Mouse (Mus musculus) liver, embryonic 12.5 days (tissue): ENCODE measurements around the gene Polr3b. TPM values are rescaled to one million over a fixed set of nuclear protein-coding genes. Genes with fewer than 3 reads are reported as not detected.

Experiments used
- ATAC-seq: fragments of 200-750 bp; cut with Nextera tagmentation; 2 replicates; pipeline ENCODE4 v1.8.0; 2017; ENCODE audit warnings: moderate number of reproducible peaks, mild to moderate bottlenecking, moderate library complexity
- H3K27ac ChIP-seq: fragments of 300-500 bp; sonication (generic); 2 replicates; pipeline ENCODE4 v1.5.1; 2016; ENCODE audit warnings: mild to moderate bottlenecking
- H3K27me3 ChIP-seq: fragments of 300-500 bp; sonication (generic); replicated peaks from 2 replicates; pipeline ENCODE4 v1.6.1; 2016; ENCODE audit warnings: mild to moderate bottlenecking, moderate library complexity
- H3K36me3 ChIP-seq: fragments of 300-500 bp; sonication (generic); 2 replicates; pipeline ENCODE4 v1.6.1; 2016; ENCODE audit warnings: mild to moderate bottlenecking, moderate library complexity
- H3K4me1 ChIP-seq: fragments of 300-500 bp; sonication (generic); 2 replicates; pipeline ENCODE4 v1.6.1; 2016
- H3K4me2 ChIP-seq: fragments of 300-500 bp; sonication (generic); 2 replicates; pipeline ENCODE4 v1.6.1; 2016; ENCODE audit warnings: mild to moderate bottlenecking, moderate library complexity
- H3K4me3 ChIP-seq: fragments of 300-500 bp; sonication (generic); 2 replicates; pipeline ENCODE4 v1.5.1; 2016; ENCODE audit warnings: mild to moderate bottlenecking, moderate library complexity
- H3K9ac ChIP-seq: fragments of 300-500 bp; sonication (generic); 2 replicates; pipeline ENCODE4 v1.6.1; 2016; ENCODE audit warnings: mild to moderate bottlenecking, moderate library complexity
- H3K9me3 ChIP-seq: fragments of 300-500 bp; sonication (generic); replicated peaks from 2 replicates; pipeline ENCODE4 v1.6.1; 2016; ENCODE audit warnings: mild to moderate bottlenecking, moderate library complexity
- WGBS: fragments of 180-500 bp; shearing (Covaris S2); methylation state at CpG from one replicate; pipeline ENCODE4 v1.1.7; 2016; ENCODE audit not compliant: insufficient replicate concordance; 5-methylcytosine and 5-hydroxymethylcytosine counted together
- polyA plus RNA-seq: library from polyadenylated mRNA; unstranded; fragments of >200 nt; fragmentation: Nextera tagmentation; extraction: Ambion mirVana; gene quantifications from 2 replicates; pipeline ENCODE4 v1.2.1, GENCODE M21; 2016

Polr3b gene
- polyA plus RNA-seq, 1 experiment from 2014 or later = 9.9 TPM

GRCm38 (mm10) chr10:84585294-84585650 is 36.8 kb upstream of the Polr3b start:
- Histone ChIP-seq H3K4me2 (no peak overlapping the region), H3K4me1 (peaks cover 5% of the 10 kb centered on the region; the same call in 1 of the 2 replicates), H3K9me3 (no peaks in the 10 kb centered on the region), H3K4me3 (no peak overlapping the region), H3K9ac (no peak overlapping the region), H3K27me3 (peaks cover 25% of the 10 kb centered on the region; the same call in 1 of the 2 replicates), H3K27ac (no peak overlapping the region), H3K36me3 (0 out of 2 replicates have a peak, but pooled peaks cover under 1% of the 10 kb centered on the region)
- 45% methylated on average over 2 of the region's 2 CpGs for WGBS
- ATAC-seq = no peak

GRCm38 (mm10) chr10:84590956-84591355 is 31.1 kb upstream of the Polr3b start:
- Histone ChIP-seq H3K36me3 (0 out of 2 replicates have a peak, but pooled peaks cover 3% of the 10 kb centered on the region), H3K27ac (no peak overlapping the region), H3K9ac (no peak overlapping the region), H3K4me2 (no peak overlapping the region), H3K4me1 (peaks cover 4% of the 10 kb centered on the region; the same call in 1 of the 2 replicates), H3K27me3 (0 out of 2 replicates have a peak, but pooled peaks cover 3% of the 10 kb centered on the region), H3K4me3 (no peak overlapping the region), H3K9me3 (no peaks in the 10 kb centered on the region)
- ATAC-seq = no peak
- WGBS = 74% methylated on average over 14 of the region's 14 CpGs

GRCm38 (mm10) chr10:84591640-84592148 is 30.4 kb upstream of the Polr3b start:
- no peaks in the 10 kb centered on the region for H3K9me3 ChIP-seq
- H3K27ac ChIP-seq = no peak overlapping the region
- no peak overlapping the region for H3K9ac ChIP-seq
- 0 out of 2 replicates have a peak, but pooled peaks cover 3% of the 10 kb centered on the region for H3K27me3 ChIP-seq
- WGBS = 66% methylated on average over 2 of the region's 2 CpGs
- ATAC-seq = no peak
- H3K4me1 ChIP-seq = peaks cover 4% of the 10 kb centered on the region; the same call in 1 of the 2 replicates
- no peak overlapping the region for H3K4me2 ChIP-seq
- no peak overlapping the region for H3K4me3 ChIP-seq
- H3K36me3 ChIP-seq = 0 out of 2 replicates have a peak, but pooled peaks cover 3% of the 10 kb centered on the region

- no peak overlapping the region for H3K4me2 ChIP-seq
- H3K36me3 ChIP-seq = 0 out of 2 replicates have a peak, but pooled peaks cover 3% of the 10 kb centered on the region
- no peak overlapping the region for H3K9ac ChIP-seq
- 0 out of 2 replicates have a peak, but pooled peaks cover 3% of the 10 kb centered on the region for H3K27me3 ChIP-seq
- H3K27ac ChIP-seq = no peak overlapping the region
- no peaks in the 10 kb centered on the region for H3K9me3 ChIP-seq
- no peak overlapping the region for H3K4me3 ChIP-seq
- no peak for ATAC-seq
- H3K4me1 ChIP-seq = peaks cover 4% of the 10 kb centered on the region; the same call in 1 of the 2 replicates
- 59% methylated on average over 3 of the region's 3 CpGs for WGBS
These were observed 29.3 kb upstream of the Polr3b start for GRCm38 (mm10) chr10:84592745-84593144.

GRCm38 (mm10) chr10:84597127-84597785 is 24.8 kb upstream of the Polr3b start:
- no peak overlapping the region for H3K9ac ChIP-seq
- no peaks in the 10 kb centered on the region for H3K4me1 ChIP-seq
- no peak overlapping the region for H3K4me2 ChIP-seq
- no peak overlapping the region for H3K4me3 ChIP-seq
- WGBS = 46% methylated on average over 3 of the region's 3 CpGs
- no peak overlapping the region for H3K27ac ChIP-seq
- no peaks in the 10 kb centered on the region for H3K36me3 ChIP-seq
- no peaks in the 10 kb centered on the region for H3K9me3 ChIP-seq
- 0 out of 2 replicates have a peak, but pooled peaks cover 3% of the 10 kb centered on the region for H3K27me3 ChIP-seq
- no peak for ATAC-seq

- H3K27me3 ChIP-seq = 0 out of 2 replicates have a peak, but pooled peaks cover 2% of the 10 kb centered on the region
- no peaks in the 10 kb centered on the region for H3K36me3 ChIP-seq
- ATAC-seq = no peak
- H3K9me3 ChIP-seq = no peaks in the 10 kb centered on the region
- H3K27ac ChIP-seq = no peak overlapping the region
- H3K4me1 ChIP-seq = no peaks in the 10 kb centered on the region
- no peak overlapping the region for H3K4me3 ChIP-seq
- H3K9ac ChIP-seq = no peak overlapping the region
- 60% methylated on average over 1 of the region's 1 CpGs for WGBS
- no peak overlapping the region for H3K4me2 ChIP-seq
These were observed 23.9 kb upstream of the Polr3b start for GRCm38 (mm10) chr10:84598172-84598571.

- H3K9me3 ChIP-seq = no peaks in the 10 kb centered on the region
- H3K9ac ChIP-seq = no peak overlapping the region
- H3K36me3 ChIP-seq = no peaks in the 10 kb centered on the region
- 0 out of 2 replicates have a peak, but pooled peaks cover 4% of the 10 kb centered on the region for H3K27me3 ChIP-seq
- ATAC-seq = no peak
- H3K27ac ChIP-seq = no peak overlapping the region
- H3K4me3 ChIP-seq = no peak overlapping the region
- WGBS = 58% methylated on average over 6 of the region's 6 CpGs
- H3K4me1 ChIP-seq = no peaks in the 10 kb centered on the region
- H3K4me2 ChIP-seq = no peak overlapping the region
These were observed 22.0 kb upstream of the Polr3b start for GRCm38 (mm10) chr10:84600136-84600535.

GRCm38 (mm10) chr10:84604335-84604734 is 17.8 kb upstream of the Polr3b start:
- 22% methylated on average over 1 of the region's 1 CpGs for WGBS
- Histone ChIP-seq H3K36me3 (no peaks in the 10 kb centered on the region), H3K27ac (no peak overlapping the region)

GRCm38 (mm10) chr10:84608361-84608760 is 13.7 kb upstream of the Polr3b start:
- Histone ChIP-seq H3K9me3 (no peaks in the 10 kb centered on the region), H3K4me3 (no peak overlapping the region), H3K36me3 (no peaks in the 10 kb centered on the region), H3K27ac (no peak overlapping the region), H3K4me1 (peaks cover 11% of the 10 kb centered on the region), H3K4me2 (no peak overlapping the region), H3K27me3 (no peaks in the 10 kb centered on the region), H3K9ac (no peak overlapping the region)
- ATAC-seq = no peak
- 79% methylated on average over 3 of the region's 3 CpGs for WGBS

More at GRCm38 (mm10) chr10:84604335-84604734, 17.8 kb upstream of the Polr3b start:
- no peak overlapping the region for H3K4me3 ChIP-seq
- 0 out of 2 replicates have a peak, but pooled peaks cover 4% of the 10 kb centered on the region for H3K27me3 ChIP-seq
- no peaks in the 10 kb centered on the region for H3K9me3 ChIP-seq
- no peak overlapping the region for H3K9ac ChIP-seq
- ATAC-seq = no peak
- no peak overlapping the region for H3K4me2 ChIP-seq
- no peaks in the 10 kb centered on the region for H3K4me1 ChIP-seq

GRCm38 (mm10) chr10:84610324-84610723 is 11.8 kb upstream of the Polr3b start:
- WGBS = 51% methylated on average over 4 of the region's 4 CpGs
- Histone ChIP-seq H3K9ac (no peak overlapping the region), H3K4me3 (no peak overlapping the region), H3K36me3 (no peaks in the 10 kb centered on the region), H3K4me1 (peaks cover 16% of the 10 kb centered on the region), H3K4me2 (no peak overlapping the region), H3K27ac (no peak overlapping the region), H3K27me3 (no peaks in the 10 kb centered on the region), H3K9me3 (no peaks in the 10 kb centered on the region)
- ATAC-seq = no peak

GRCm38 (mm10) chr10:84610783-84611182 is 11.3 kb upstream of the Polr3b start:
- 74% methylated on average over 3 of the region's 3 CpGs for WGBS
- Histone ChIP-seq H3K4me3 (no peak overlapping the region), H3K4me2 (no peak overlapping the region), H3K36me3 (no peaks in the 10 kb centered on the region), H3K9me3 (no peaks in the 10 kb centered on the region), H3K27ac (no peak overlapping the region), H3K9ac (no peak overlapping the region), H3K4me1 (peaks cover 19% of the 10 kb centered on the region), H3K27me3 (no peaks in the 10 kb centered on the region)
- no peak for ATAC-seq

GRCm38 (mm10) chr10:84611664-84612063 is 10.4 kb upstream of the Polr3b start:
- no peaks in the 10 kb centered on the region for H3K36me3 ChIP-seq
- no peak overlapping the region for H3K4me3 ChIP-seq
- ATAC-seq = no peak
- H3K27ac ChIP-seq = no peak overlapping the region
- no peak overlapping the region for H3K4me2 ChIP-seq
- H3K9me3 ChIP-seq = no peaks in the 10 kb centered on the region
- H3K27me3 ChIP-seq = no peaks in the 10 kb centered on the region
- WGBS = 33% methylated on average over 3 of the region's 3 CpGs
- H3K9ac ChIP-seq = no peak overlapping the region
- H3K4me1 ChIP-seq = peaks cover 19% of the 10 kb centered on the region
